Mouse (Mus musculus): ENCODE results near the gene Smim7.

Smim7 gene

DNA sequence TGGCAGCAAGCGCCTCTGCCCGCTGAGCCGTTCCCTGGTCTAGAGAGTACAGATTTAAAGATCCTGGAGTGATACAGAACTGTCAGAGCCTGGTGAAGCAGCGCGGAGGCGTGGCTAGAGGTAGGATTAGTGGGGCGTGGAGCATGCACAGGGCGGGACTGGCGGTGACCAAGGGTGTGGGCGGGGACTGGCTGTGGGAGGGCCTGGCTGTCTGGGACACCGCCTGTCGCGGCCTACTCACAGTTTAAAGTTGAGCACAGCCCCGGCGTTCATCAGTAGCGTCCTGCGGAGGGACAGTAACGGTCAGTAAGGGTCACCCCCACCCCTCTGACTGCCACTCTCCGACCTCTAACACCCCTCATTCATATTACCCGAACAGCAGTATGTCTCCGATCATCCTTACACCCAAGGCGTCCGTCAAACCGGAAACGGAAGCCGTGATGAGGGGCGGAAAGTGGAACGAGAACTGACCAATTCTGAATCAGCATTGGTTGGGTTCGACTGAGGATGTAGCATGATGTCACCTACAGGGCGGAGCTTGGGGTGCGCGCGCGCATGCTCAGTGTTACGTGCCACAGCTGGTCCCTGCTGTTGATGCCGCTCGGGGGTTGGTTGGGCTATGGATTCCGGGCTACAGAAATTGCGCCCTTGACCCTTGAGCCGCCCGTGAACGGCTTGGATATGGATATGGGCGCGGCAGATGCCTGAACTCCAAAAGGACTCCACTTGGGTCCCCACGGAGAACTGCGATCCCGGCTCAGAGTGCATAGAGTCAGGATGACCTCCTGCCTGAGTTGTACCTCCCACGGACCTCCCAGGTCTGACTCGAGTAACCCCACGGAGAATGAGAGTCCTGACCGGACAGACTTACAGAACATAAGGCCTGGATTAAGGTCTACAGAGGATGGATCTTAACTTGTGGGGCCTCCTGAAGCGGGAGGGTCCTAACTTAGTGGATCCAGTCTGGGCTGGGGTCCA is at the start of gene Smim7:
TSS of gene Smim7 (minus strand) at position 456 of the 978 bp plus-strand sequence.
- DNase-seq (ENCODE audit: inconsistent ontology term): peak; percentile 99

- DNase-seq (ENCODE audit: inconsistent ontology term): no peak
These were observed 19.3 kb upstream of the Smim7 start for GRCm38 (mm10) chr8:72590198-72590597.

GRCm38 (mm10) chr8:72589286-72589685 is 18.4 kb upstream of the Smim7 start:
- DNase-seq (ENCODE audit: inconsistent ontology term): no peak

DNA sequence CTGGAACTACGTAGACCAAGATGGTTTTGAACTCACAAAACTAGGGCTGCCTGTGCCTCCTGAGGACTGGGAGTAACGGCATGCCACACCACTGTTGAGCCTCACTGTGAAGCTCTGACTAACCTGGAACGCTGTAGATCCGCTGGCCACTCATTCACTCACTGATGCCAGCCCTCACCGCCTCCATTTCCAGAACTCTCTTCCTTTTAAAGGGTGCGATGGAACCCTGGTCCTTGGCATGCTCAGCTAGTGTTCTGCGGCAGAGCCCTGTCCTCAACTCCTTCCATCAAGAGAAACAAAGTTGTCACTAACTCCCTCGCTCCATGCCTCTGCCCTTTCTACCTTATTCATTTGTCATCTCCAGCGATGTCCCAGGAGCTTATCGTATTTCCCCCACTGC is 18.0 kb upstream of the Smim7 start:
- no peak for DNase-seq (ENCODE audit: inconsistent ontology term)

DNA sequence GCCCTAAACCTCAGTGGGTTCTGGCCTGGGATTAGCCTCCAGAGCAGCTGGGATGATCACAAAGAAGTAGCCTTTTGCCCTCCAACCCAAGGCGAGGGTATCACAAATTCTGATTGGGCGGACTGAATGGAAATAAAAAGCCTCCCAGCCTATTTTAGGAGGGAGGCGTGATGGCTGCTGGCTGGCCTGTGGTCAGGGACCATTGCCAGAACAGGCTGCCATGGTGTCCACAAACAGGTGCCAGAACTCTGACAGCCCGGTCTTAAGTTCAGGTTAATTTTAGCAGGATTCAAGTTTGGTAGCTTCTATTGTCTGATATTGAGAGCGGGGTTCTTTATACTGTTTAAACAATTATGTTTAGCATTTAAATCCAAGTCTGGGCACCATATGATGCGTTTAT is 16.9 kb upstream of the Smim7 start:
- DNase-seq (ENCODE audit: inconsistent ontology term): no peak

DNA sequence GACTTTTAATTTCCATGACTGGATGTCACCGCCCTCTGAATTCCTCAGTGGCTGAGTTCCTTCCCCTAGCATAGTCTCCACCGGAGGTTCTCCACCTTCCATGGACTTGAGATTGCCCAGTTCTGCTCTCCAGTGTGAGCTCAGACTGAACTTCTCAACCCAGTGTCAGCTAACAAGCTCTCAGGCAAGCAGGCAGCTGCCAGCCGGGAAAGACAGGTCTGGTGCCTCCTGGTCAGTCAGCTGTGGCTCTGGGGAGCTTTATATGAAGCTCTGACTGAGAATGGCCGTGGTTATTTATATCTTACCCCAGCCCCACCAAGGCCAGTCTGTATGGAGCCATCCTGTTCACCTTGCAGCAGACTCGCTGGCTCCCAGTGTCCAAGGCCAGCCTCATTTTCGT is 13.5 kb upstream of the Smim7 start:
- DNase-seq (ENCODE audit: inconsistent ontology term): no peak

DNA sequence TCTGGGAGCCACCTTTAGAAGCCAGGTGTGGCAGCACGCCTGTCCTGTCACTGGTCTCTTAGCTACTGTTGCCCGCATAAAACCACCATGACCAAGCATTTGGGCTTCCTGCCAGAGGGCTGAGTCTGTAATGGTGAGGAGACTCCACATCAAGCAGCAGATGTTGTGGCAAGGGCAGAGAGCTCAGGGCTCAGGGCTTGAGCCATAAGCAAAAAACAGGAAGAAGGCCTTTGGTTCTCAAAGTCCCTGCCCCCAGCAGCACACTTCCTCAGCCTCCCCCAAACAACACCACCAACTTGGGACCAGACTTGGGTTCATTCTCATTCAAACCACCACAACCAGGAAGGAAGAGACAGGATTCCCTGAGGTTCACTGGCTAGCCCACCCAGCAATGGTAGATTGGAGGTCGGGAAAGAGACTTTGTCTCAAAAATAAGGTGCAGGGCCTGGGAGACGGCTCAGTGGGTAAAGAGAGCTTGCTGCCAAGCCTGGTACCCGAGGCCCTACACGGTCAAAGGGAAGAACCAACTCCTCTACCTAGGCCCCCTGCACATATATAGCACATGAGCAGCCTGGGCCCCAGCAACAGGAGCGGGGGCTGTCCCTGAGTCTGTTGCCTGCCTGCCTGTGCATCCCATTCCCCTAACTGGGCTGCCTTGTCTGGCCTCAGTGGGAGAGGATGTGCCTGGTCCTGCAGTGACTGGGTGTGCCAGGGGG is 12.3 kb upstream of the Smim7 start:
- peak; percentile 45 for DNase-seq (ENCODE audit: inconsistent ontology term)

DNA sequence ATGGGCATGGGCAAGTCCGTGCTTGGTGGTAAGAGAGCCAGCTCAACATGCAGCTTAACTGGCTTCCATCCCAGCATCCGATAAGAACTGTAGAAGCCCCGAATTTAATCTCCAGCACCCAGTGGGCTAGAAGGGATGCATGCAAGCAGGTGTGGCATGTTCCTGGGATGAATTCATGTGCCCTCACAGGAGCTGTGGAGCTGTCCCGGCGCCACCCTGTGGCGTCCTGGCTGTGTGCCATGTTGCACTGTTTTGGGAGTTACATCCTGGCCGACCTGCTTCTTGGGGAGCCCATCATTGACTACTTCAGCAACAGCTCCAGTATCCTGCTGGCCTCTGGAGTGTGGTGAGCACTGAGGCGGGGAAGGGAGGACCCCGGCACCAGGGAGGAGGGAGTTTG is 8.5 kb upstream of the Smim7 start:
- no peak for DNase-seq (ENCODE audit: inconsistent ontology term)

DNA sequence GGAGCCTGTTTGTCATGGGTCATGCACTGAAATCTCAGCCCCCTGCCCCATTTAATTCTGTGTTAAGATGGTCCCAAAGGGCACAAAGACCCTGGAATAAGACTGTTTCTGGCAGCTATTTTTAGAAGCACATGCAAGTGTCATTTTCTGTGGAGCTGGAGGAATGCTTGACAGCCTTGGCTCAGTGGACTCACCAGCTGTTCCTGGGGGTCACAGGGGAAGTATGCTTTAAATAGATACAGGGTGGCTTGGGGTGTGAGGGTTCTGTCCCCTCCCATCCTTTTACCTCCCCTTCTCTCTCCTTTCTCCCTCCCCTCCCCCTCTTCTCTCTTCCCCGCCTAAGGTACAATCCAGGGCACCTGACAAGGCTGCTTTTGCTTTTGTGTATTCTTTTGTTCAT is 7.1 kb upstream of the Smim7 start:
- no peak for DNase-seq (ENCODE audit: inconsistent ontology term)

DNA sequence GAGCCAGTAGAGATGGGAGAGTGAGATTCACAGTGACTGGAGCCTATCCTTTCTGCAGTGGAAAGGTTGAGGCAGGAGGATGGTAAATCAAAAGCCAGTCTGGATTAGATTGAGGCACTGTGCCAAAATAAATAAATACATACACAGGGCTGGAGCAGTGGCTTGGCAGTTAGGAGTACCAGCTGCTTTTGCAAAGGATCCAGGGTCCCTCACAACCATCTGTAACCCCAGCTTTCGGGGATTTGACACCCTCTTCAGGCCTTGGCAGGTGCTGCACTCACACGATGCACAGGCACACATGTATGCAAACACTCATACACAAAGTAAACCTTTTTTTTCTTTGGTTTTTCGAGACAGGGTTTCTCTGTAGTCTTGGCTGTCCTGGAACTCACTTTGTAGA is 6.4 kb upstream of the Smim7 start:
- no peak for DNase-seq (ENCODE audit: inconsistent ontology term)

- DNase-seq (ENCODE audit: inconsistent ontology term): no peak
These were observed 5.0 kb upstream of the Smim7 start for GRCm38 (mm10) chr8:72575915-72576314.

DNA sequence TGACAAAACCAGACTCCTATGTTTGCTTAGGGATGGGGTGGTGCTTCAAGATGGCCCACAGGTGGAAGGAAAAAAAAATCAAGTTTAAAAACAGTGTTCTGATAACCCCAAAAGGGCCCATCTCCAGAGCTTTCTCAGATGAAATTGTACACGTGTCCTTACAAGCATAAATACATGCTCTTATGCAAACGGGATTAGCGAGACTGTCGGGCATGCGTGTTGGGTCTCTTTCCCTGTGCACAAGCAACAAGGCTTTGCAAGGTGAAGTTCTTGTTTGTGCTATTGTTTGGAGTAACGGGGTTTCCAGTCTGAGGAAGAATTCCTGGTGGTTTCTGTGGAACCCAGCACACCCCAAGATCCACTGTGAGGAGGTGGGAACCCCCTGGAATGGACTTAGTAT is 2.6 kb upstream of the Smim7 start:
- DNase-seq (ENCODE audit: inconsistent ontology term): no peak

- no peak for DNase-seq (ENCODE audit: inconsistent ontology term)
These were observed 1.6 kb upstream of the Smim7 start for GRCm38 (mm10) chr8:72572507-72572906.

DNA sequence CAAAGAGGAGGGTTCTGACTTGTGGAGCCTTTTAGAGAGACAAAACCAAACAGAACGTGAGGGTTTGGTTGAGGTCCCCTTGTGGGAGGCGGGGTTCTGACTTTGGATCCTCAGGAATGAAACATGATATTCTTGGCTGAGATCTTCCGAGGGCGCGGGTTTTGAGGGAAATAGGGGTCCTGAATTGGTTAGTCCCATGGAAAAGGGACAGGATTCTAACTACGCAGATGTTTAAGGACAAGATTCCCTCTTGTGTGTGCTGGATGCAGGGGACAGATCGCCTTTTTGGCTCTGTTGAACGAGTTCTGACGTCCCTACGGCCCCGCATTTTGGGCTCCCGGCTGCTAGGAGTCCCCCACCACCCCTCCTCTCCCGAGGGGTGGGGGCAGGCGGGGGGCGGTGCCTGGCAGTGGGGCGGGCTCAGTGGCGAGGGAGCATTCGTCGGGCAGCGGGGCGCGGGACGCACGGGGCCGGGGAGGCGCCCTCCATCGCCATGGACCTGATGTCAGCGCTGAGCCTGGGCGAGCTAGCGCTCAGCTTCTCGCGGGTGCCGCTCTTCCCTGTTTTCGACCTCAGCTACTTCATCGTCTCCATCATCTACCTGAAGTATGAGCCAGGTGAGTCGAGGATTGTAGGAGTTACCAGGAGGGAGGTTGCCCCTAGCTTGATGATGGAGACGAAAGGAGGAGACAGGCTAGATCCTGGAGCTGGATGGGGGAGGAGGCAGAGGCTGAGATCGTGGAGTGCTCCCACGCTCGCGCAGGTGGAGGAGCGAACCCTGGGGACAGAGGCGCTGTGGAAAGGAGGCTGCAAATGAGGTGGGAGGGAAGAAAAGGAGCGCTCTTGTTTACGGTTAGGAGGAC is 954 bp upstream of the Smim7 start, which contains the start of gene Tmem38a:
TSS of gene Tmem38a (plus strand) at position 445 of the 863 bp plus-strand sequence.
- DNase-seq (ENCODE audit: inconsistent ontology term): peak; percentile 87

GRCm38 (mm10) chr8:72565970-72566369 is 4.9 kb downstream of the Smim7 start:
- DNase-seq (ENCODE audit: inconsistent ontology term): peak; percentile 71

GRCm38 (mm10) chr8:72561111-72561689 is 9.7 kb downstream of the Smim7 start:
- no peak for DNase-seq (ENCODE audit: inconsistent ontology term)

DNA sequence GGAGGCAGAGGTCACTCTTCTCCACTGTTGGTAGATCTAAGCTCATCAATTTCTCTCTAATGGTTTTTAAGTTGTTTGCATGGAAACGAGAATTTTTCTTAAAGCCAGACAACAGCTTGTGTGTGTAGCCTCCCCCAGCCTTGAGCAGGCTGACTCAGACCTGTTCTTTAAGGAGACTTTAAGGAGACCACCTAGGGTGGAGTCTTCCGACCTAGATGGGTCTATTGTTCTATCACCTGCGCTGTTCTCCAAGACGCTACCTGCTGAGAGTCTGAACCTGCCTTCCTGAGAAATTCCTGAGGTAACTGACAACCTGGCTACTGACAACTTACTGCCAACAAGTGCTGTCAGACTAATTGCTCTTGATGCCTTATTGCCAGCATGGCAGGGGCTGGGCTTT is 15.1 kb downstream of the Smim7 start:
- no peak for DNase-seq (ENCODE audit: inconsistent ontology term)

- DNase-seq (ENCODE audit: inconsistent ontology term): peak; percentile 9
These were observed 21.5 kb downstream of the Smim7 start for GRCm38 (mm10) chr8:72549314-72549892.

DNA sequence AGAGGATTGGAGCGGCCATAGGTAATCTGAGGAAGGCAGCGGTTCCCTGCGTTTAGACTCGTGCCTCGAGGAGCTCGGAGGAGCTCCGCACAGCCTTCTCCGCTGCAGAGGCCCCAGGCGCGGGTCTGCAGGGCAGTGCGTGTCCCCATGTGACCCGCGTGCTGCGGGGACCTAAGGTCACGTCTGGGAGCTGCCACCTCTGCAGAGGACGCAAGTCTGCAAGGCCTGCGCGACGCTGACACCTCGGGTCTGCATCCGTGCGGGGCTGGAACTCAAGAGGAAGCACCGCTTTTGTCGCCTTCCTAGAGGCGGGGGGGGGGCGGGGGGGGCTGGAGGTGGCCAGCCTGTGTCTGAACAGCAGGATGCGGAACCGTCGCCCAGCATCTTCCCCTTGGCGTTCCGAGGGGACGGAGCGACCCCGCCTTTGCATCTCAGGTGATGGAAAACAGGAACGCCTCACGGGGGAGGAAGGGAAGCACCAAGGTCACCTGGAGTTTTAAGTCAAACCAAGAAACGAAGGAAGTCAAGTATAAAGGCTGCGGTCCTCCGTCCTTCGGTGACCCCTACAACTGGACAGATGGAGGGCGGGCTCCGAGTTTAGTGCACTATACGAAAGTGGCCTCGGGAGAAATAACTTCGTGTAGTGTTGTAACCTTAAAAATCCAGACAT is 22.1 kb downstream of the Smim7 start:
- DNase-seq (ENCODE audit: inconsistent ontology term): no peak

All from Muller cell, postnatal 12 days (primary cell).